Mouse (Mus musculus): ENCODE results near the gene Gm45208. TPM values are rescaled to one million over a fixed set of nuclear protein-coding genes. Genes with fewer than 3 reads are reported as not detected.

The Gm45208 gene
- not detected for total RNA-seq (2018; cell fraction: chromatin; rRNA removed)
- total RNA-seq (2018; cell fraction: cytosol; rRNA removed): under 1 TPM in 2 of 26 experiments, not detected in 24; 0.29 to 0.37 TPM
- total RNA-seq (2018; cell fraction: nucleus; rRNA removed): not detected
- not detected in 3 replicates for polyA plus RNA-seq (2018)

DNA sequence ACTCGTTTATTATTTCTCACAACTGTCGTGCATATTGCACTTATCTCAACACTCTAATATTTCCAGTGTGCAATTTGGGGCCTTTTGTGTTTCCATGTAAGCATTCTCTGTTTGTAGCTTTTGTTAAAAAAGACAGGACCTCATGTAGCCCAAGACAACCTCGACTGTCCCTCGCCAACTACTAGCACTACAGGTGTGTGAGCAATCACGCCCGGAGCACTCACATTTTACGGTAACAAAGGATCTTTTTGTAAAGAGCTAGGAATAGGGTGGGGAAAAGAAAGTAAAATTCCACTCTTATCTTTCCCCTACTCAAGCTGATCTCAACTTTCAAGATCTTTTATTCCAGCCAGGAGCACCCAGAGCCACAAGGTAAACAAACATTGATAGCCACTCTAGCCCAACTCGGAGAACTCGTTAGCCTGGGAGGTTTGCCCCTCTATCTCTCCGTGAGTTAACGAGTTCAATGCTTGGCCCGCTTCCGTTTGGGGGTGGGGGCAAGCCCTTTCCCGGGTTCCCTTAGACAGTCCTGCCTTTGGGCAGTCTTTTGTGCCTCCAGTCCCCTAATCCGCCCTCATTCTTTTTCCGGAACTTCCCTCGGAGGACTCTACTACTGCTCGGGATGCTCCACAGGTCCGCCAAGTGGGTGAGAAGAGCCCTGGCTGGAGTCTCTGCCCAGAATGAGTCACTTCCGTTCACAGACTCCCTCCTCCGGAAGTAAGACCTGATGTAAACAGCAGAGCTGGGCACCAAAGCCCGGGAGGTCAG, at the start of gene Gm45208:
Gene Gm45208 (plus strand): TSS at position 732 of the 768 bp plus-strand sequence.
- H3K79me2 ChIP-seq (ENCODE audit: inconsistent target): peaks cover 14% of the 10 kb centered on the region; the same call in 1 of the 2 replicates
- H3K4me3 ChIP-seq (ENCODE audit: inconsistent target): peak within 1 kb of the TSS; percentile 67
- 28% methylated on average over 20 of the region's 22 CpGs for WGBS (ENCODE audit: missing documents)
- peak within 1 kb of the TSS; percentile 84 for H3K27ac ChIP-seq
- H3K36me3 ChIP-seq (ENCODE audit: inconsistent target): no peaks in the 10 kb centered on the region

GRCm38 (mm10) chrX:7672739-7673138, 49.3 kb upstream of the Gm45208 start:
- 57% methylated on average over 6 of the region's 6 CpGs for WGBS (ENCODE audit: missing documents)
- Histone ChIP-seq H3K27ac (peak overlapping the region; percentile 76), H3K36me3 (ENCODE audit: inconsistent target) (no peaks in the 10 kb centered on the region)

GRCm38 (mm10) chrX:7673578-7674281, 48.3 kb upstream of the Gm45208 start:
- H3K4me3 ChIP-seq (ENCODE audit: inconsistent target): peak overlapping the region; percentile 10; the same call in 1 of the 2 replicates
- H3K36me3 ChIP-seq (ENCODE audit: inconsistent target): no peaks in the 10 kb centered on the region
- H3K79me2 ChIP-seq (ENCODE audit: inconsistent target): peaks cover 14% of the 10 kb centered on the region
- WGBS (ENCODE audit: missing documents): 15% methylated on average over 10 of the region's 12 CpGs
- H3K27ac ChIP-seq: peak overlapping the region; percentile 76

More at GRCm38 (mm10) chrX:7672739-7673138, 49.3 kb upstream of the Gm45208 start:
- Histone ChIP-seq H3K79me2 (ENCODE audit: inconsistent target) (peaks cover 14% of the 10 kb centered on the region), H3K4me3 (ENCODE audit: inconsistent target) (no peak overlapping the region)

DNA sequence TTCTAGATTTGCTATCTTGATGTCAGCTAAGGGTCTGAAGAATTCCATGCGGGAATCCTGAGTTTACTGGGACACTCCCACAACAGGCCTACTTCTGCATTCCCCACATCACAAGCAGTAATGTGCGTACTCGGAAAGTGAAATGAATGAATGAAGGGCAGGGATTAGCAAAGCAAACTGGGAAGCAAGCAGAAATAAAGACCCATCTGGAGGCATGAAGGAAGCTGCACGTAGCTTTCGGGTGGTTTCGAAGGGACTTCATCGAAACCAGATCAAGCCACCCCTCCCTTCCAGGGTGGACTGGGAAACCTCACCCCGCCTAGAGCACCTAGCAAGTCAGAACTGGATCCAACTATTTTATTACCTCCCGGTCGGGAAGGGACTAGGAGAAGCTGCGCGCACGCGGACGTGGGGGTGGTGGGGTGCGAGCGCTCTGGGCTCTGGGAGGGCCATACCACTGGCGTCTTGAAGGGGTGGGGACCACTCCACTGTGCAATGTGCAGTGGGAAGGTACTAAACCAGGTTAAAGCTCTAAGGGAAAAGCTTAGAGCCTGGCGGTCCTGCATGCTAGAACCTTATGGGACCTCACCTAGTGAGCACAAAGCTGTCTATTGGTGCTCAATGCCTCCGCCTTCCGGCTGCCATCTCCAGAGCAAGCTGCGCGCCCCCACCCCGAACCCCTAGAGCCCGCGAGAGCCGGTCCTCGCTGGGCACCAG, 47.6 kb upstream of the Gm45208 start:
- Histone ChIP-seq H3K4me3 (ENCODE audit: inconsistent target) (peak overlapping the region; percentile 10; the same call in 1 of the 2 replicates), H3K27ac (peak overlapping the region; percentile 76), H3K79me2 (ENCODE audit: inconsistent target) (peaks cover 14% of the 10 kb centered on the region), H3K36me3 (ENCODE audit: inconsistent target) (no peaks in the 10 kb centered on the region)
- WGBS (ENCODE audit: missing documents): 36% methylated on average over 23 of the region's 28 CpGs

- no peak overlapping the region for H3K4me3 ChIP-seq (ENCODE audit: inconsistent target)
- no peaks in the 10 kb centered on the region for H3K36me3 ChIP-seq (ENCODE audit: inconsistent target)
- H3K27ac ChIP-seq: 0 out of 2 replicates have a peak overlapping the region, but pooled peaks have one; percentile 76
- H3K79me2 ChIP-seq (ENCODE audit: inconsistent target): peaks cover 11% of the 10 kb centered on the region
- WGBS (ENCODE audit: missing documents): 49% methylated on average over 8 of the region's 10 CpGs
Observed at GRCm38 (mm10) chrX:7675001-7675380, 47.1 kb upstream of the Gm45208 start.

GRCm38 (mm10) chrX:7678986-7679385, 43.1 kb upstream of the Gm45208 start:
- Histone ChIP-seq H3K36me3 (ENCODE audit: inconsistent target) (no peaks in the 10 kb centered on the region), H3K4me3 (ENCODE audit: inconsistent target) (no peak overlapping the region), H3K79me2 (ENCODE audit: inconsistent target) (no peaks in the 10 kb centered on the region), H3K27ac (no peak overlapping the region)
- WGBS (ENCODE audit: missing documents): 42% methylated on average over 3 of the region's 3 CpGs

DNA sequence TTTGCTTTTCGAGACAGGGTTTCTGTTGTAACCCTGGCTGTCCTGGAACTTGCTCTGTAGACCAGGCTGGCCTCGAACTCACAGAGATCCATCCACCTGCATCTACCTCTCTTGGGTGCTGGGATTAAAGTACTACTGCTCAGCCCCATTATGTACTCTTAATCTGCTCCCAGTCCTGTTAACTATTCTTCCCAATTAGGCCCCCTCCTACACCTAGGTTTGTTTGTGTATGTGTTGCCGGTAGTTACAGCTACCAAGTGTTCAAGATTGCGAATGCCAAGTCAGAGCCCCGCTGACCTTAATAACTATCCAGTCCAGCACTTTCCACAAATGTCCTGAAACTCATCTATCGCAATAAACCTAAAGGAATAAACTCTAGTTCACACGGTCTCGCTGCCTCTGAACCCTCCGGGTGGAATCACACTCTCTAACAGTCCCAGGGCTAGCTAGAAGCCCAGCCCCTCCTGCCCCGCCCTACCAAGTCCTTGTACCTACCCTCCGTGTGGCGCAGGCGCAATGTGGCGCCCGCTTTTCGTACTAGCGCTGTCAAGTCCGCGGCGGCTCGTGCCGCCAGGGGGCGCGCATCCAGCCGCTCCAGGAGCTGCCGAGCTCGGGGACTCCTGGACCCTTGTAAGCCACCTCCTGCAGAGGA, 42.5 kb upstream of the Gm45208 start:
- H3K36me3 ChIP-seq (ENCODE audit: inconsistent target): no peaks in the 10 kb centered on the region
- H3K27ac ChIP-seq: no peak overlapping the region
- no peaks in the 10 kb centered on the region for H3K79me2 ChIP-seq (ENCODE audit: inconsistent target)
- peak overlapping the region; percentile 6; the same call in 1 of the 2 replicates for H3K4me3 ChIP-seq (ENCODE audit: inconsistent target)
- 23% methylated on average over 27 of the region's 27 CpGs for WGBS (ENCODE audit: missing documents)

DNA sequence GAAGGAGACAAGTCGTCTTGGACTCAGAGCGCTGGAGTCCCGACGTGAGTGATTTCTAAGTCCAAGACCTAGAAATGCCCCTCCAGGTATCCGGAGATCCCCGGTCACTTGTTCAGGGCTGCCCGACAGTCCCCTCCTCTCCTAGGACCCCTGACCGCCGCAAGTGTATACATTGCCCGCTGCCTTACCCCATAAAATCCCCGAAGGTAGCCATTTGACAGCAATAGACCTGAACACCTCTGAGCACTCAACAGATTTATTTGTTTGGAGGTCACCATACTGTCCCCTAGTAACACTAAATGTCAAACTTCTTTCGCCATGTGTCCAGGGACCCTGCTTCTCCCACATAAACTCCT, 42.0 kb upstream of the Gm45208 start:
- H3K27ac ChIP-seq: no peak overlapping the region
- WGBS (ENCODE audit: missing documents): 27% methylated on average over 11 of the region's 12 CpGs
- H3K79me2 ChIP-seq (ENCODE audit: inconsistent target): no peaks in the 10 kb centered on the region
- no peaks in the 10 kb centered on the region for H3K36me3 ChIP-seq (ENCODE audit: inconsistent target)
- H3K4me3 ChIP-seq (ENCODE audit: inconsistent target): no peak overlapping the region; the same call in 1 of the 2 replicates

- Histone ChIP-seq H3K36me3 (ENCODE audit: inconsistent target) (no peaks in the 10 kb centered on the region), H3K27ac (no peak within 1 kb of the TSS), H3K79me2 (ENCODE audit: inconsistent target) (no peaks in the 10 kb centered on the region), H3K4me3 (ENCODE audit: inconsistent target) (no peak within 1 kb of the TSS; the same call in 1 of the 2 replicates)
- 85% methylated on average over 13 of the region's 14 CpGs for WGBS (ENCODE audit: missing documents)
Observed at GRCm38 (mm10) chrX:7680864-7681263, 41.2 kb upstream of the Gm45208 start, which contains the start of gene Magix. Gene Magix, minus strand, starts transcription at chrX:7681251.

DNA sequence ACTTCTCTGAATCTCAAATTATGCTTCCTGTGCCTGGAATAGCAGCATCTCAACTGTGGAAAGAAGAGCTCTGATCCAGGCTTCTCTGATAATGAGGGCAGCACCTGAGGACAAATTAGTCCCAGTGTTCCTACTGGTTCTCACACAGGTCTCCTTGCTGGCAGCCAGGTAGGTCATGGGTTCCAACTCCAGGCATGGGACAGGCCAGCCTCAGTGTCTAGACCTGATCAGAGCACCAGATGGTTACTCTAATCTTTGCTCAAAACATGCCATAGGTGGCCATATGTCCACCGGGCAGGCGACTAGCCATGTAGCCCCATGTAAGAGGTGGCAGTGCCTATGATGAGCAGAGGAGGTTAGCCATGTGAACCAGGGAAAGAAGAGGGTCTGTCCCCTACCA, 33.7 kb upstream of the Gm45208 start:
- Histone ChIP-seq H3K36me3 (ENCODE audit: inconsistent target) (no peaks in the 10 kb centered on the region), H3K27ac (no peak overlapping the region), H3K4me3 (ENCODE audit: inconsistent target) (no peak overlapping the region), H3K79me2 (ENCODE audit: inconsistent target) (no peaks in the 10 kb centered on the region)
- WGBS (ENCODE audit: missing documents): 94% methylated on average over 2 of the region's 2 CpGs

- Histone ChIP-seq H3K4me3 (ENCODE audit: inconsistent target) (no peak overlapping the region), H3K79me2 (ENCODE audit: inconsistent target) (no peaks in the 10 kb centered on the region), H3K27ac (no peak overlapping the region), H3K36me3 (ENCODE audit: inconsistent target) (no peaks in the 10 kb centered on the region)
- WGBS (ENCODE audit: missing documents): 76% methylated on average over 3 of the region's 3 CpGs
Observed at GRCm38 (mm10) chrX:7690486-7690885, 31.6 kb upstream of the Gm45208 start.

DNA sequence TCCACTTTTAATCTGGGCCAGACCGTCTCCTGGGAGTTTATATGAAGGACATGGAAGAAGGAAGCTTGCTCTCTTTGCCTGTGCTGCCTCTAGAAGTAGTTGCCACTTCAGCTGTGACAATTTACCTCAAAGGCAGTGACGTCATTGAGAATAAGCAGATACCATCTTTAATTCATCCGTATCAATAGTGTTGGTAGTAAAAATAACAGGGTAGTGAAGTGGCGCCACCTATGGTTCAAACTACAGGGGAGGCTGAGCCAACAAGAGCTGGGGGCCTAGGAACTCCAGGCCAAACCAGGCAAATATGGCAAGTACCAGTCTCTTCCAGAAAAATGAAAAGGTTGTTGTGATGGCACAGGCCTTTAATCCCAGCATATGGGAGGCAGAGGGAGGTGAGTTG, 29.2 kb upstream of the Gm45208 start:
- H3K36me3 ChIP-seq (ENCODE audit: inconsistent target): no peaks in the 10 kb centered on the region
- H3K79me2 ChIP-seq (ENCODE audit: inconsistent target): peaks cover 7% of the 10 kb centered on the region
- H3K27ac ChIP-seq: no peak overlapping the region
- H3K4me3 ChIP-seq (ENCODE audit: inconsistent target): no peak overlapping the region
- 57% methylated on average over 3 of the region's 4 CpGs for WGBS (ENCODE audit: missing documents)

DNA sequence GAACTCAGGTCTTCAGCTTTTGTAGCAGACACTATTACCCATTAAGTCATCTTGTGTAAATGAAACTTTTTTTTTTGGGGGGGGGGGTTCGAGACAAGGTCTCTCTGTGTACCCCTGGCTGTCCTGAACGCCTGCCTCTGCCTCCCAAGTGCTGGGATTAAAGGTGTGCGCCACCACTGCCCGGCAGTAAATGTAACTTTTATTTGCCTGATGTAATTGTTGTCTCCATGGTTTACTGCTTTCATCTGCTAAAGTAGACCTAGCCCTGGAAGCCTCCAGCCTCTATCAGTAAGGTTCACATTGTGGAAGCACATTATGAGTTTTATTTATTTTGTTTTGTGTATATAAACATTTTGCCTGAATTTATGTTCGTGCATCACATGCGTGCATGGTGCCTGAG, 25.5 kb upstream of the Gm45208 start:
- 30% methylated on average over 4 of the region's 6 CpGs for WGBS (ENCODE audit: missing documents)
- Histone ChIP-seq H3K79me2 (ENCODE audit: inconsistent target) (peaks cover 31% of the 10 kb centered on the region), H3K4me3 (ENCODE audit: inconsistent target) (no peak overlapping the region), H3K36me3 (ENCODE audit: inconsistent target) (no peaks in the 10 kb centered on the region), H3K27ac (no peak overlapping the region)

- peak within 1 kb of the TSS; percentile 69 for H3K4me3 ChIP-seq (ENCODE audit: inconsistent target)
- peak within 1 kb of the TSS; percentile 39 for H3K27ac ChIP-seq
- WGBS (ENCODE audit: missing documents): 14% methylated on average over 31 of the region's 33 CpGs
Observed at GRCm38 (mm10) chrX:7696954-7697381, 25.1 kb upstream of the Gm45208 start, which contains the start of gene Gpkow. Gene Gpkow, plus strand, starts transcription at chrX:7697131.

More at GRCm38 (mm10) chrX:7696954-7697381, 25.1 kb upstream of the Gm45208 start, which contains the start of gene Gpkow:
- Histone ChIP-seq H3K36me3 (ENCODE audit: inconsistent target) (no peaks in the 10 kb centered on the region), H3K79me2 (ENCODE audit: inconsistent target) (peaks cover 31% of the 10 kb centered on the region)

Measured in macrophage (primary cell).